Mouse (Mus musculus) layer of hippocampus, adult 18-20 months (tissue): ENCODE measurements around the gene Tmem219. TPM values are rescaled to one million over a fixed set of nuclear protein-coding genes. Genes with fewer than 3 reads are reported as not detected.
A peak's percentile ranks its signal among the peaks of the same experiment; 100 is the strongest.
"Not testable (repeated sequence)": the region's sequence is repeated elsewhere in the genome, so short reads cannot be mapped to it uniquely, and the experiment has no call there.

Experiments used
- DNase-seq, 2 experiments: peaks; one replicate each; pipeline ENCODE4 v3.0.0; 2022; ENCODE audit warnings: low spot score in 2 of 2
- total RNA-seq, 2 experiments: library from RNA; stranded (reverse); gene quantifications; 2 replicates each; pipeline ENCODE4 v1.2.3; 2021

The Tmem219 gene
- total RNA-seq, 2 experiments from 2014 or later: 18.4 to 23.1 TPM

GRCm38 (mm10) chr7:126926299-126926698 lies 3.6 kb upstream of the Tmem219 start:
- no peak for DNase-seq

DNA sequence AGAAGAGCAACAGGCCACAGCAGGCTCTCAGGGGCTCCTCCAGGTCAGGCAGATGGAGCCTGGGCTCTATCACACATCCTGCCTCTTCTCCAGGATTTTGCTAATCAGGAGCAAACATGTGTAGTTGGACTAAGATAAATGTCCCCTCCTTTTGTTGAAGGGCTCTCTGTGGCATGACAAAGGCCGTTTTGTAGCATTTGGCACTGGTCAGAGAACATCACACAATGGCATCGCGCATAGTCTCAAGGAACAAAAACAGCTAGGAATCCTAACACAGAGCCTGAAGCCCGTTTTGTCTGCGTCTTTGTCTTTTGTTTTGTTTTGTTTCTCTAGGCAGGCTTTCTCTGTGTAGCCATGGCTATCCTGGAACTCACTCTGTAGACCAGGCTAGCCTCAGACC lies 1.3 kb upstream of the Tmem219 start:
- DNase-seq: no peak

DNA sequence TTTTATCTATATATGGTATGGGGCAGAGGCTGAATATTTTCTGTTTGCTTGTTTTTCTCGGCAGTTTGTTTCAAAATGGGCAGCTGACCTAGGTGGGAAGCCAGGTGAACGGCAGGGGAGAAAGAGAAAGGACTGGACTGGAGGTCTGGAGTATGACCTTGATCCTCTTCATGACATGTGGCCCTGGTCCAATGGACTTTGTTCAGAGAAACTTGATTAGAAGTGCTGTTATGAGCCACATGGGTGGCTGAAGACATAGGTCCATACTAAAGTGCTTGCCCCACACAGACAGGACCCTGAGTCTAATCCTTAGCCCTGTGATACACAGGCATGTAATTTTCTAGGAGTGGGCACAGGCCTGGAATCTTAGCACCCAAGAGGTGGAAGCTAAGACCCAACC lies 1.2 kb downstream of the Tmem219 start:
- DNase-seq: no peak

GRCm38 (mm10) chr7:126919973-126920372 lies 2.7 kb downstream of the Tmem219 start:
- DNase-seq: no peak

DNA sequence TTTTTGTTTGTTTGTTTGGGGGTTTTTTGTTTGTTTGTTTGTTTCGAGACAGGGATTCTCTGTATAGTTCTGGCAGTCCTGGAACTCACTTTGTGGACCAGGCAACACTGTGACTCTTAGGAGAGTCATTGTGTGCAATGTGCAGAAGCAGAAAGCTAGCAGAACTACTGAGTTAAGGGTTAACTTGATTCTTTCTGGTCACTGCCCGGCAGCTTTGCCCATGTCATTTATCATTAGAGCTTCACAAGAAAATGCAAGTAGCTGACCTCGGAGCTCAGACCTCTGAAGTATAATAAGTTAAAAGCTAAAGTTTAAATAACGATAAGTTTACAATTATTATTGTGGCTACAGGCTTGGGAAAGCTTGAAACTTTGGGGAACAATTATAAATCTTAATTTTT lies 4.4 kb downstream of the Tmem219 start:
- not testable (repeated sequence) for DNase-seq

- no peak for DNase-seq
Observed at GRCm38 (mm10) chr7:126914844-126915243, 7.9 kb downstream of the Tmem219 start.

- DNase-seq: no peak
Observed at GRCm38 (mm10) chr7:126905590-126905989, 17.1 kb downstream of the Tmem219 start.

GRCm38 (mm10) chr7:126899781-126900180 lies 22.9 kb downstream of the Tmem219 start:
- DNase-seq: not testable (repeated sequence)

GRCm38 (mm10) chr7:126898102-126898990 lies 24.4 kb downstream of the Tmem219 start:
- peak; percentile 92 to 95 for DNase-seq

GRCm38 (mm10) chr7:126897390-126898101 lies 25.2 kb downstream of the Tmem219 start:
- DNase-seq: peak in 1 of 2 experiments; percentile 13

- no peak for DNase-seq
Observed at GRCm38 (mm10) chr7:126896912-126897311, 25.8 kb downstream of the Tmem219 start.

- DNase-seq: no peak
Observed at GRCm38 (mm10) chr7:126888852-126889251, 33.9 kb downstream of the Tmem219 start.

DNA sequence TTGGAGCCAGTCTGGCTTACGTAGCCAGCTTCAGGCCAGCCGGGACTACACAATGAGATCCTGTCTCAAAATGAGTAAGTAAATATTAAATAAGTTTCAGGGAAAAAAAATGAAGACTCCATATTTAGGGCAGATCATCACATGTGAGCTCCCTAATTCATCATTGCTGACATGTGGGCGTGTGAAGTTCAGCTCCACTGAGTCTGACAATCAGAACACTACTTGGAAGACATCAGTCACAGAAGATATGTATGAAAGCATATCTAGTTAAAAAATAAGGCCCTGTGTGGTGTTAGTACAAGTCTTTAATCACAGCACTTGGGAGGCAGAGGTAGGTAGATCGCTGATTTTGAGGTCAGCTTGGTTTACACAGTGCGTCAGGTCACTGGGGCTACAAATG lies 35.4 kb downstream of the Tmem219 start:
- no peak for DNase-seq

- peak; percentile 99 for DNase-seq
Observed at GRCm38 (mm10) chr7:126884286-126885164, 38.2 kb downstream of the Tmem219 start, which contains the start of gene Taok2. TSS of gene Taok2 (minus strand) at chr7:126884703.

GRCm38 (mm10) chr7:126883731-126884181 lies 39.0 kb downstream of the Tmem219 start:
- DNase-seq: no peak

GRCm38 (mm10) chr7:126881040-126881439 lies 41.7 kb downstream of the Tmem219 start:
- no peak for DNase-seq

GRCm38 (mm10) chr7:126877239-126877638 lies 45.5 kb downstream of the Tmem219 start:
- no peak for DNase-seq

DNA sequence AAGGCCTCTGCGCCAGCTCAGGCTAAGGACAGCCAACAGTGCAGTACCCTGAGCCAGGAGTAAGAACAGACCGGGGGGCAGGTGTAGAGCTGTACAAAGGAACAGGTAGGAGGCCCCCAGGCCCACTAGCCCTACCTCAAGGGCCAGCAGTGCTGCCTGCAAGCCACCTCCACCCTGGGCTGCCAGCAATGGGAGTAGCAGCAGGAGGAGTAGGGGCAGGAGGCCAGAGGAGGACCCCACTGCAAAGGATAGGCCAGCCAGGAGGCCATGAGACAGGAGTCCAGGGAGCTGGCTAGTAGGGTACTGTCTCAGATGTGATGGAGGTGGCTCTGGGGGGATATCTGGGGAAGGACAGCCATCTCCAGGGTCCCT lies 52.2 kb downstream of the Tmem219 start:
- DNase-seq: no peak

- DNase-seq: no peak
Observed at GRCm38 (mm10) chr7:126869780-126870519, 52.8 kb downstream of the Tmem219 start.

- DNase-seq: no peak
Observed at GRCm38 (mm10) chr7:126868003-126868402, 54.7 kb downstream of the Tmem219 start.
